Mouse (Mus musculus) central nervous system, embryonic 14 days (tissue): ENCODE results near the gene Lipm. TPM values are rescaled to one million over a fixed set of nuclear protein-coding genes. Genes with fewer than 3 reads are reported as not detected.

Experiments
- polyA plus RNA-seq: library from polyadenylated mRNA; depleted of rRNA; stranded (reverse); fragments of >200 nt; gene quantifications from 2 replicates; pipeline ENCODE4 v1.2.3, GENCODE M21; 2012; rRNA removed

The Lipm gene
- 0.21 TPM in 1 of 2 replicates, not detected in the other for polyA plus RNA-seq

DNA sequence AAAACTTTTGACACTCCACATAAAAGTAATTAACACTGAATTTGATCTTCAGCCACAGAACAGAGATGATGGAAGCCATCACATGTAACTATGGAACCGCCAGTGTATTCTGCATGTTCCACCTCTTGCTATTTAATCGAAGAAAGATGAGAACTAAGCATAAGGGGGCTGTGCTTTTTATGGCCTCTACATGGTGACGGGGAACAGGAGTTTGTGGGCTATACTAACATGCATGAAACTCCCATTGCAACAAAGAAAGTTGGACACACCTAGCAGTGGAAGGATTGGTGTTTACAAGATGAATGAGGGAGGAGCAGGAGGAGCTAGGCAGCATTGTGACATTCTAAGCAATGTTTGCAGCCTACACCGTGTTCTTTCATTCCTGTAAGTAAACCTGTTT, at the start of gene Lipm:
Gene Lipm (plus strand): TSS at position 301 of the 400 bp plus-strand sequence.

DNA sequence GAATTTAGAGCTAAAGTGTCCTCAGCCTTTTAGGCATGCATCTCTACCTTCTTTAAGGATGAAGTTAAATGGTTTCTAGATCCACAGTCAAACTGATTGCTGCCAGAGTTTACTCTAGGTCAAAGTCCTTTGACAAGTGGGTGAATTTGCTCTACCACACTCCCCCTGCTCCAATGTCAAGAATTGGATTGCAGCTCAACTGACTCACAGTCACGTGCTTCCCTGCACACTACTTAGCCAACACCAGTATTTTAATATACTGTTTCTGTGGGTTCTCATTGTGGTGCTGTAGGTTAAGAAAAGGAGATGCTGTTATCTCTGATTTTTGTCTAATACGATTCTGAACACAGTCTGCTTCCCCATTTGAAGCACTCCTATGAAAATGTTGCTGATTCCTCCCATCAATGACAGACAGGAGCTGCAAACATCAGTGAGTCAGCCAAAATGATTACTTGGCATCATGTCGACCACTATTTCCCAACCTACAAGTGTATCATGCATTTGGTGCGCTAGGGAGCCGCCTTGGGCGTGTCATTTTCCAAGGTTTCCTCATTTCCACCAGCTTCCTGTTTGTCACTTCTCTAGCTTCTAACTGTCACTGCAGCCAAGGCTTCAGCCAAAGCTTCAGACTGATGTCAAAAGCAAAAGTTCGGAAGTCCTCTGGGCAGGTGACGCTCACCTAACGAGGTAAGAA, 33.8 kb upstream of the Lipm start, which contains the start of gene Lipn:
Gene Lipn (plus strand): TSS at position 580 of the 694 bp plus-strand sequence.

DNA sequence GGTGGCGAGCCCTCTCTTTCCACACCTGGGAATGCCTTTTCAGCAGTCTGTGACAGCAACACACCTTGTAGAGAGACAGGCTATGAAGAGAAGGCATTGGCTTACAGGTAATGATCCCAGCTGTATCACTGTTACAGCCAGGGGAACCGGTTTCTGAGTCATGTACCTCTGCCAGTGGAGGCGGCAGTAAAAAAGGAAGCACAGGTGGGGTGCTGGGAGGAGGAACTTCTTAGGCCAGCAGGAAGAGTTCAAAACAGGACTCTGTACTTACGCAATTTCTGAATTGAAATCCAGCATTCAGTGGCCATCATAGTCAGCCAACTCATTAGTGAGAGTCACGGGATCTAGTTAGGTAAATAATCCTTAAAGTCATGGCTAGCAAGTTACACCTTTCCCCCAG, 65.2 kb downstream of the Lipm start, which contains the start of gene Ankrd22:
Gene Ankrd22 (minus strand): TSS at position 163 of the 400 bp plus-strand sequence.

Other genes with a start within 250 kb of the Lipm start
- gene Lipf, start 139.7 kb upstream of the Lipm start, polyA plus RNA-seq: not detected in 2 replicates
- not detected in 2 replicates for gene Lipk, start 92.6 kb upstream of the Lipm start, polyA plus RNA-seq
- not detected in 2 replicates for gene Lipn, start 33.6 kb upstream of the Lipm start, polyA plus RNA-seq
- gene Ankrd22, start 65.1 kb downstream of the Lipm start, polyA plus RNA-seq: 0.05 and 0.23 TPM in 2 replicates
- 5.4 and 6.0 TPM in 2 replicates for gene Stambpl1, start 91.3 kb downstream of the Lipm start, polyA plus RNA-seq
- gene Acta2, start 154.7 kb downstream of the Lipm start, polyA plus RNA-seq: 20.2 and 64.5 TPM in 2 replicates
- gene Fas, start 189.7 kb downstream of the Lipm start, polyA plus RNA-seq: 0.44 and 1.5 TPM in 2 replicates